Mouse (Mus musculus) neutrophil, adult 5-6 weeks (primary cell): Measurements from ENCODE around the gene Zfp266. TPM values are rescaled to one million over a fixed set of nuclear protein-coding genes. Genes with fewer than 3 reads are reported as not detected.

Experiments used
- ATAC-seq: fragments of 151-379, 151-347 bp; 2 replicates; pipeline ENCODE4 v1.8.0; 2017; ENCODE audit warnings: mild to moderate bottlenecking, moderate TSS enrichment; ENCODE audit not compliant: insufficient number of reproducible peaks, poor library complexity, low FRiP score, severe bottlenecking; ENCODE audit errors: extremely low read depth
- total RNA-seq: library from RNA; stranded (forward); fragments of 200-1000 nt; gene quantifications from 2 replicates; pipeline ENCODE4 v1.2.3, GENCODE M21; 2017

Gene Zfp266
- total RNA-seq, 1 experiment from 2014 or later, result 29.0 TPM

- ATAC-seq, result no peak
Measured at GRCm38 (mm10) chr9:20504801-20505200, 16.4 kb downstream of the Zfp266 start.

- ATAC-seq, result no peak
Measured at GRCm38 (mm10) chr9:20493281-20493680, 27.9 kb downstream of the Zfp266 start.

GRCm38 (mm10) chr9:20492527-20493233 is 28.5 kb downstream of the Zfp266 start, which contains the start of gene Zfp426:
TSS of gene Zfp426 (minus strand) at chr9:20492746.
- ATAC-seq, result peak; percentile 95

GRCm38 (mm10) chr9:20491858-20492526 is 29.2 kb downstream of the Zfp266 start:
- ATAC-seq, result no peak

GRCm38 (mm10) chr9:20489536-20489935 is 31.7 kb downstream of the Zfp266 start:
- no peak for ATAC-seq

GRCm38 (mm10) chr9:20479396-20479795 is 41.8 kb downstream of the Zfp266 start:
- ATAC-seq, result no peak

- ATAC-seq, result no peak
Measured at GRCm38 (mm10) chr9:20476632-20477031, 44.6 kb downstream of the Zfp266 start.

GRCm38 (mm10) chr9:20466761-20467442 is 54.3 kb downstream of the Zfp266 start:
- peak; percentile 84 for ATAC-seq

- peak; percentile 88 for ATAC-seq
Measured at GRCm38 (mm10) chr9:20459377-20460317, 61.6 kb downstream of the Zfp266 start, which contains the start of gene Zfp26. TSS of gene Zfp26 (minus strand) at chr9:20460162.

GRCm38 (mm10) chr9:20453647-20454046 is 67.6 kb downstream of the Zfp266 start:
- no peak for ATAC-seq

GRCm38 (mm10) chr9:20451493-20451892 is 69.7 kb downstream of the Zfp266 start:
- no peak for ATAC-seq

Other genes with a start within 250 kb of the Zfp266 start
- not detected in 2 replicates for gene Olfr39, start 239.1 kb downstream of the Zfp266 start, total RNA-seq
- not detected in 2 replicates for gene Olfr873, start 222.9 kb downstream of the Zfp266 start, total RNA-seq
- gene Olfr18, start 185.3 kb downstream of the Zfp266 start, total RNA-seq, result 0.35 TPM in 1 of 2 replicates, not detected in the other
- 2.3 and 2.7 TPM in 2 replicates for gene Zfp560, start 136.2 kb downstream of the Zfp266 start, total RNA-seq
- gene Zfp26, start 61.3 kb downstream of the Zfp266 start, total RNA-seq, result 37.8 and 56.6 TPM in 2 replicates
- 20.0 and 20.1 TPM in 2 replicates for gene Zfp426, start 28.7 kb downstream of the Zfp266 start, total RNA-seq
- gene Zfp846, start 59.9 kb upstream of the Zfp266 start, total RNA-seq, result 6.4 and 8.0 TPM in 2 replicates
- 154 and 184 TPM in 2 replicates for gene Ubl5, start 121.5 kb upstream of the Zfp266 start, total RNA-seq
- 32.3 and 36.5 TPM in 2 replicates for gene Fbxl12, start 123.3 kb upstream of the Zfp266 start, total RNA-seq
- gene Pin1, start 130.7 kb upstream of the Zfp266 start, total RNA-seq, result 9.8 and 11.5 TPM in 2 replicates
- not detected in 2 replicates for gene Olfm2, start 224.9 kb upstream of the Zfp266 start, total RNA-seq